Mouse (Mus musculus): Measurements from ENCODE around the gene Ddc. TPM values are rescaled to one million over a fixed set of nuclear protein-coding genes. Genes with fewer than 3 reads are reported as not detected.

Ddc gene
- polyA plus RNA-seq, 1 experiment from 2014 or later = 48.5 TPM

DNA sequence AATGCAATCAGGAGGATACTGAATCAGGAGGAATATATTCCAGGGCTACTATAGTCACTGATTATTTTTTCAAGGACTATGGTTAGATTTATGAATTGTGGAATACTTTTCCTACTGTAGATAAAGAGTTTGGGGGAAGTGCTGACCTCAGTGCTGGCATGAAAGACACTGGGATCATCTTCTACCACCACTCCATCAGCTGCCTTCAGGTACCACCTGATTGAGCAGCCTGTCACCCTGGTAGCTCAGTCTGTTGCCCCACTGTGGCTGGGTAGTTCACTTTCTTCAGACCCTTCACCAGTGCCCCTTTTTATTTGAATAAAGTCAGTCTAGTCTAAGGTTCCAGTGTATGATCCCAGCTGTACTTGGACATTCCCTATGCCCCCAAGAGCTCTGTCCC lies 131.2 kb downstream of the Ddc start:
- no peaks in the 10 kb centered on the region for H3K9me3 ChIP-seq
- no peak overlapping the region for H3K4me2 ChIP-seq
- no peak for ATAC-seq (ENCODE audit: insufficient read depth, low FRiP score, low read depth)
- H3K27ac ChIP-seq = no peak overlapping the region
- no peaks in the 10 kb centered on the region for H3K36me3 ChIP-seq
- H3K9ac ChIP-seq = no peak overlapping the region
- H3K4me3 ChIP-seq (replicated peaks) = no peak overlapping the region
- H3K27me3 ChIP-seq (replicated peaks) = no peaks in the 10 kb centered on the region
- H3K4me1 ChIP-seq = no peaks in the 10 kb centered on the region

- Histone ChIP-seq H3K9me3 (no peaks in the 10 kb centered on the region), H3K4me2 (no peak overlapping the region), H3K4me3 (replicated peaks) (no peak overlapping the region), H3K4me1 (no peaks in the 10 kb centered on the region), H3K9ac (no peak overlapping the region), H3K27ac (no peak overlapping the region), H3K27me3 (replicated peaks) (no peaks in the 10 kb centered on the region), H3K36me3 (no peaks in the 10 kb centered on the region)
- 82% methylated on average over 1 of the region's 1 CpGs for WGBS
- ATAC-seq (ENCODE audit: insufficient read depth, low FRiP score, low read depth) = no peak
These were observed 131.8 kb downstream of the Ddc start for GRCm38 (mm10) chr11:11766105-11766504.

GRCm38 (mm10) chr11:11765414-11765813 lies 132.5 kb downstream of the Ddc start:
- Histone ChIP-seq H3K36me3 (no peaks in the 10 kb centered on the region), H3K27ac (no peak overlapping the region), H3K9me3 (no peaks in the 10 kb centered on the region), H3K4me1 (no peaks in the 10 kb centered on the region), H3K27me3 (replicated peaks) (no peaks in the 10 kb centered on the region), H3K4me3 (replicated peaks) (no peak overlapping the region), H3K9ac (no peak overlapping the region), H3K4me2 (no peak overlapping the region)
- WGBS = 67% methylated on average over 1 of the region's 1 CpGs
- no peak for ATAC-seq (ENCODE audit: insufficient read depth, low FRiP score, low read depth)

Other genes starting within 250 kb of the Ddc start
- 3.1 and 4.5 TPM in 2 replicates for gene Ikzf1, start 213.1 kb downstream of the Ddc start, polyA plus RNA-seq (2015; fragmentation: Nextera tagmentation; extraction: Ambion mirVana)
- 54.1 and 54.4 TPM in 2 replicates for gene Fignl1, start 89.2 kb downstream of the Ddc start, polyA plus RNA-seq (2015; fragmentation: Nextera tagmentation; extraction: Ambion mirVana)
- 342 and 406 TPM in 2 replicates for gene Grb10, start 140.5 kb upstream of the Ddc start, polyA plus RNA-seq (2015; fragmentation: Nextera tagmentation; extraction: Ambion mirVana)